Mouse (Mus musculus): Measurements from ENCODE around the gene Aqp2.

Gene Aqp2

GRCm38 (mm10) chr15:99618595-99618994 is 39.7 kb downstream of the Aqp2 start:
- no peak for DNase-seq (ENCODE audit: low spot score)

DNA sequence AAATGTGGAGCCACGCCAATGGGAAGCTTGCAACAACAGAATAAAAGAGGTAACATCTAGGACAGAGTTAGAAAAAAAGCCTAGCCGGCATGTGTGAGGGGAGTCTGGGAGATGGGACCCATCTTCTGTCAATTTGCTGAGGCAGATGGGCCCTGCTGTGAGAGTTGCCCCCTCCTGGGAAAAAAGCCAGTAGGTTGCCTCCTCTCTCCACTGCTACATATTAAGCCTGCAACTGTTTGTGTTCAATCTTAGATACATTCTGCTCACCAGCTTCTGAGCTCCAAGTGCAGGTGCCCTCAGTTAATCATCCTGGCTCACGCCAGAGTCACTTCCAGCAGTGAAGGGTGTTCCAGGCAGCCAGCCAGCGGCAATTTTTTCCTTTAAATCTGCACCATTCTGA is 41.0 kb downstream of the Aqp2 start:
- no peak for DNase-seq (ENCODE audit: low spot score)

DNA sequence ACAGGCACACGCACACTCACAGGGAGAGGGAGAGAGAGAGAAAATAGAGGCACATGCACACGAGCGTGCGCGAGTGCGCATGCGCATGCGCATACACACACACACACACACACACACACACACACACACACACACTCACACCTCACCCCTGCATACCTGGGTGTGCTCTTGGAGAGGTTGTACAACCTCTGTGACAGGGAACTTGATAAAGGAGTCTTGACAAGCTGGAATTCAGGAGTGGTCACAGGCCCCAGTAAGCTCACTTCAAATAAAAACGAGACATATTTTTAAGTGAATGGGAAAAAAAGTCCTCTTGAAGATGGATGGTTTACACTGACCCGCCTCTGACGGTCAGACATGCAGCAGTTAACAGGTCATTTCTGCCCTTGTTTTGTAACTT is 43.2 kb downstream of the Aqp2 start:
- DNase-seq (ENCODE audit: low spot score) = no peak

- no peak for DNase-seq (ENCODE audit: low spot score)
Observed at GRCm38 (mm10) chr15:99631618-99632017, 52.8 kb downstream of the Aqp2 start.

Data from ovary, postnatal 14 days (tissue).